Mouse (Mus musculus): ENCODE measurements around the gene Ctcf.

Ctcf gene

GRCm38 (mm10) chr8:105617451-105618278 lies 18.7 kb upstream of the Ctcf start:
- no peak for DNase-seq

- no peak for DNase-seq
These were observed 18.1 kb upstream of the Ctcf start for GRCm38 (mm10) chr8:105618279-105618634.

- no peak for DNase-seq
These were observed 17.3 kb upstream of the Ctcf start for GRCm38 (mm10) chr8:105618892-105619591.

GRCm38 (mm10) chr8:105620211-105620610 lies 16.2 kb upstream of the Ctcf start:
- DNase-seq: no peak

GRCm38 (mm10) chr8:105620946-105621720 lies 15.2 kb upstream of the Ctcf start:
- DNase-seq: no peak

GRCm38 (mm10) chr8:105621841-105622240 lies 14.5 kb upstream of the Ctcf start:
- no peak for DNase-seq

- peak; percentile 96 to 99 for DNase-seq
These were observed 13.9 kb upstream of the Ctcf start for GRCm38 (mm10) chr8:105622421-105622920.

GRCm38 (mm10) chr8:105623118-105623517 lies 13.2 kb upstream of the Ctcf start:
- peak in 1 of 2 experiments; percentile 31 for DNase-seq

- DNase-seq: no peak
These were observed 12.6 kb upstream of the Ctcf start for GRCm38 (mm10) chr8:105623679-105624245.

GRCm38 (mm10) chr8:105624401-105624800 lies 12.0 kb upstream of the Ctcf start:
- DNase-seq: no peak

GRCm38 (mm10) chr8:105624831-105625230 lies 11.5 kb upstream of the Ctcf start:
- no peak for DNase-seq

- no peak for DNase-seq
These were observed 10.3 kb upstream of the Ctcf start for GRCm38 (mm10) chr8:105626086-105626485.

GRCm38 (mm10) chr8:105629337-105629736 lies 7.0 kb upstream of the Ctcf start:
- DNase-seq: no peak

- DNase-seq: no peak
These were observed 1.5 kb upstream of the Ctcf start for GRCm38 (mm10) chr8:105634771-105635458.

- DNase-seq: peak in 1 of 2 experiments; percentile 3
These were observed 887 bp upstream of the Ctcf start for GRCm38 (mm10) chr8:105635481-105635880.

GRCm38 (mm10) chr8:105636963-105637510 lies 669 bp downstream of the Ctcf start, which contains the start of gene Agrp:
Gene Agrp (minus strand): TSS chr8:105637393.
- DNase-seq: peak; percentile 23 to 58

GRCm38 (mm10) chr8:105637601-105638041 lies 1.3 kb downstream of the Ctcf start:
- no peak for DNase-seq

- no peak for DNase-seq
These were observed 2.1 kb downstream of the Ctcf start for GRCm38 (mm10) chr8:105638510-105638909.

- DNase-seq: no peak
These were observed 3.5 kb downstream of the Ctcf start for GRCm38 (mm10) chr8:105639835-105640234.

- DNase-seq: peak; percentile 28 to 44
These were observed 4.1 kb downstream of the Ctcf start for GRCm38 (mm10) chr8:105640511-105640910.

GRCm38 (mm10) chr8:105645205-105645604 lies 8.8 kb downstream of the Ctcf start:
- DNase-seq: no peak

- no peak for DNase-seq
These were observed 12.6 kb downstream of the Ctcf start for GRCm38 (mm10) chr8:105648929-105649328.

All from kidney, postnatal 36 days (tissue).